Mouse (Mus musculus) limb, embryonic 11.5 days (tissue): ENCODE data around the gene Otof. TPM values are rescaled to one million over a fixed set of nuclear protein-coding genes. Genes with fewer than 3 reads are reported as not detected.

ENCODE experiments used
- ATAC-seq: fragments of 200-750 bp; cut with Nextera tagmentation; 2 replicates; pipeline ENCODE4 v1.8.0; 2017; ENCODE audit warnings: low read depth; ENCODE audit not compliant: insufficient number of reproducible peaks, low FRiP score, low TSS enrichment
- DNase-seq: peaks from one replicate; pipeline ENCODE4 v3.0.0-alpha.2; 2015; ENCODE audit warnings: low spot score
- H3K27ac ChIP-seq: fragments of 300-500 bp; sonication (generic); replicated peaks from 2 replicates; pipeline ENCODE4 v1.5.1; 2014; ENCODE audit warnings: low read depth, mild to moderate bottlenecking, low read length
- H3K27me3 ChIP-seq: fragments of 300-500 bp; sonication (generic); 2 replicates; pipeline ENCODE4 v1.6.1; 2014; ENCODE audit warnings: mild to moderate bottlenecking, low read length, mixed read lengths; ENCODE audit not compliant: control insufficient read depth, insufficient read depth
- H3K36me3 ChIP-seq: fragments of 300-500 bp; sonication (generic); 2 replicates; pipeline ENCODE4 v1.6.1; 2014; ENCODE audit warnings: mild to moderate bottlenecking, low read length, moderate library complexity, mixed read lengths; ENCODE audit not compliant: control insufficient read depth, insufficient read depth
- H3K4me1 ChIP-seq: fragments of 300-500 bp; sonication (generic); 2 replicates; pipeline ENCODE4 v1.6.1; 2014; ENCODE audit warnings: low read length, mixed read lengths; ENCODE audit not compliant: control insufficient read depth, insufficient read depth
- H3K4me2 ChIP-seq: fragments of 300-500 bp; sonication (generic); 2 replicates; pipeline ENCODE4 v1.6.1; 2014; ENCODE audit warnings: low read depth, mild to moderate bottlenecking, moderate library complexity; ENCODE audit not compliant: severe bottlenecking
- H3K4me3 ChIP-seq: fragments of 300-500 bp; sonication (generic); 2 replicates; pipeline ENCODE4 v1.5.1; 2014; ENCODE audit warnings: low read depth, low read length
- H3K9ac ChIP-seq: fragments of 300-500 bp; sonication (generic); 2 replicates; pipeline ENCODE4 v1.6.1; 2014; ENCODE audit warnings: mild to moderate bottlenecking, low read length
- H3K9me3 ChIP-seq: fragments of 300-500 bp; sonication (generic); 2 replicates; pipeline ENCODE4 v1.6.1; 2016; ENCODE audit warnings: low read length; ENCODE audit not compliant: control insufficient read depth
- WGBS: fragments of 180-500 bp; shearing (Covaris S2); extraction: QIAGEN DNeasy Blood & Tissue Kit; methylation state at CpG from one replicate; pipeline ENCODE4 v1.1.7; 2014; 5-methylcytosine and 5-hydroxymethylcytosine counted together
- polyA plus RNA-seq: library from polyadenylated mRNA; unstranded; fragments of >200 nt; fragmentation: Nextera tagmentation; extraction: Ambion mirVana; gene quantifications from 2 replicates; pipeline ENCODE4 v1.2.1, GENCODE M21; 2014

The Otof gene
- polyA plus RNA-seq, 1 experiment from 2014 or later, result not detected

GRCm38 (mm10) chr5:30456056-30456455 lies 5.7 kb downstream of the Otof start:
- H3K9ac ChIP-seq, result no peak overlapping the region
- DNase-seq, result peak; percentile 31
- no peak overlapping the region for H3K4me2 ChIP-seq
- H3K27me3 ChIP-seq, result no peaks in the 10 kb centered on the region
- H3K36me3 ChIP-seq, result no peaks in the 10 kb centered on the region
- H3K27ac ChIP-seq, result no peak overlapping the region
- 62% methylated on average over 6 of the region's 6 CpGs for WGBS
- H3K9me3 ChIP-seq, result no peaks in the 10 kb centered on the region
- no peak overlapping the region for H3K4me3 ChIP-seq
- ATAC-seq, result no peak
- peaks cover 5% of the 10 kb centered on the region; the same call in 1 of the 2 replicates for H3K4me1 ChIP-seq

DNA sequence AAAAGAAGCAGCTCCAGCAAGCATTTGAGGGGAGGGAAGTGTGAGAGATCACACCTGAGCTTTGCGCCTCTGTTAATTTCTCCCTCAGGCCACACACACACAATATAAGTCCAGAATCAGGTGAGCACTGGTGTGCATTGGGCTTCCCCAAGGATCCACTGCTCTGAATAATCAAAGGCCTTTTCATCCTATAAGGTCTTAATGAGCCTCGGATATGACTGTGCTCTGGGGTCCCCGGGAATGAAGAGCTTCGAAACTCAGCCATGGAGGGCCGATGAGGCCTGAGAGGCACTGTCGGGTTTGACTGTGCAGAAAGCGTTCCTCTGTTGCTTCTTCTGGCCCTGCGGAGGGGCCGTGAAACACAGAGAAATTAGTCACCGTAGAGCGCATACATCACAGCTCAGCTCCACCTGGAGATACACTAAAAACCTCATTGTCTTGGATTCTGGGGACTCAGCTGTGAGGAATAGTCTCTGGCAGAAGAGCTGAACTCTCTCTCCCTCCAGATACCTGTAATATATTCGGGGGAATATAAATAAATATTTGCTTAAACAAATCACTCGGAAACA lies 17.3 kb downstream of the Otof start:
- Histone ChIP-seq H3K27me3 (no peaks in the 10 kb centered on the region), H3K4me1 (peaks cover 5% of the 10 kb centered on the region; the same call in 1 of the 2 replicates), H3K9me3 (no peaks in the 10 kb centered on the region), H3K27ac (no peak overlapping the region), H3K4me2 (no peak overlapping the region), H3K9ac (no peak overlapping the region), H3K36me3 (no peaks in the 10 kb centered on the region), H3K4me3 (no peak overlapping the region)
- WGBS, result 83% methylated on average over 13 of the region's 13 CpGs
- no peak for ATAC-seq
- DNase-seq, result no peak

DNA sequence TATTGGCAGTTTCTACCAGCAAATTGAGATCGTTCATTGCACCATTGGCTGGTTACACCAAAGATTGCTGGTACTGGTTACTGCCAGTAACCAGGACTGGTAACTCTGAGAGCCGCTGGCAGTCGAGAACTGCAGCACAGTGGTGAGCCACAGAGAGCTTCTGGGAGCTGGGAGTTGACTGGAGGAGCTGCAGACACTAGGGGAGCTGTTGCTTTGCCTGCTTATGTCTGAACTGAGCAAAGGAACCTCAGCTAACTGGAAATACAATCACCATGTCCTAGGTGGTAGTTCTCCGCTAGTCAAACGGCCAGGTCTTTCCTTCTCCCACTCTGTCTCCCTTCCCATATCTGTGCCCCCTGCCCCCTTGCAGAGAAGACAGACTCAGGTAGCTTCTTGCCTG lies 19.5 kb downstream of the Otof start:
- H3K4me3 ChIP-seq, result no peak overlapping the region
- H3K9ac ChIP-seq, result no peak overlapping the region
- DNase-seq (no peak), ATAC-seq (no peak)
- no peak overlapping the region for H3K4me2 ChIP-seq
- no peaks in the 10 kb centered on the region for H3K36me3 ChIP-seq
- no peak overlapping the region for H3K27ac ChIP-seq
- no peaks in the 10 kb centered on the region for H3K27me3 ChIP-seq
- peaks cover 5% of the 10 kb centered on the region; the same call in 1 of the 2 replicates for H3K4me1 ChIP-seq
- 62% methylated on average over 5 of the region's 5 CpGs for WGBS
- H3K9me3 ChIP-seq, result no peaks in the 10 kb centered on the region

DNA sequence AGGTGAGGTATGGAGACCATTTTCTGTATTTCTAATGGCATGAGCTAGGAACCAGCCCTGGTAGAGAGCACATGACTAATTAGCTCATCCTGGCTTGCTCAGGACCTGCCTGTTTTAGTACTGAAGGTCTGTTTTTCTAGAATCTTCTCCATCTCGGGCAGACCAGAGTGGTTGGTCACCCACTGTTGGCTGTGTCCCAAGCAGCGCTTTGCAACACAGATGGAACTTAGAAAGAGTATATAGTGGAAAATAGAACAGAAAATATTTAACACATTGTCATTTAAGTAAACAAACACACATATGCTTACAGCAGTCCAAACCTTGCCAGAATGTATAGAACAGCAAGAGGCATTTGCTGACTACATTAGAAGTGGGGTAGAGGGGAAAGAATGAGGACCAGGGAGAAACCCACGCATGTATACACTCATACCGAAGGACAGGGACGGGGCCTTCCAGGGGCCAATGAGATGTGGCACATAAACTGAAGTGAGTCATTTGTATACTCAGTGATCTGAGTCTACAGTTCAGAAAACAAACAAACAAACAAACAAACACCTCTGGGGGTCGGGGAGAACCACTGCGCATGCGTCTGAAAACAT lies 21.3 kb downstream of the Otof start:
- Histone ChIP-seq H3K4me1 (peaks cover 5% of the 10 kb centered on the region; the same call in 1 of the 2 replicates), H3K36me3 (no peaks in the 10 kb centered on the region), H3K4me2 (no peak overlapping the region), H3K9ac (no peak overlapping the region), H3K27me3 (no peaks in the 10 kb centered on the region), H3K27ac (no peak overlapping the region), H3K4me3 (no peak overlapping the region), H3K9me3 (no peaks in the 10 kb centered on the region)
- DNase-seq (no peak), ATAC-seq (no peak)
- 91% methylated on average over 8 of the region's 8 CpGs for WGBS

DNA sequence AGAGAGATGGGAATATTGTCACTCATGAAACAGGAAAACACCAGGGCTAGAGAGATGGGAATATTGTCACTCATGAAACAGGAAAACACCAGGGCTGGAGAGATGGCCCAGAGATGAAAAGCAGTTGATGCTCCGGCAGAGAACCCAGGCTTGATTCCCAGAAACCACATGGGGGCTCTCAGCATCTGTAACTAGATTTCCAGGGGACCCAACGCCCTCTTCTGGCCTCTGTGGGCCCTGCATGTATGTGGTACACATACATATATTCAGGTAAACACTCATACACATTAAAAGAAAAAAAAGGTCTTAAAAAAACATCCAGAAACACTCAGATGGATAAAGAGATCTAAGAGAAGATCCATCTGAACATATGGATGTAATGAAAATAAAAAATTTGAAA lies 22.8 kb downstream of the Otof start:
- no peaks in the 10 kb centered on the region for H3K9me3 ChIP-seq
- no peaks in the 10 kb centered on the region for H3K36me3 ChIP-seq
- peaks cover 2% of the 10 kb centered on the region; the same call in 1 of the 2 replicates for H3K4me1 ChIP-seq
- H3K27me3 ChIP-seq, result no peaks in the 10 kb centered on the region
- DNase-seq (no peak), ATAC-seq (no peak)
- no peak overlapping the region for H3K9ac ChIP-seq
- WGBS, result 44% methylated on average over 2 of the region's 2 CpGs
- H3K27ac ChIP-seq, result no peak overlapping the region
- H3K4me2 ChIP-seq, result no peak overlapping the region
- H3K4me3 ChIP-seq, result no peak overlapping the region

DNA sequence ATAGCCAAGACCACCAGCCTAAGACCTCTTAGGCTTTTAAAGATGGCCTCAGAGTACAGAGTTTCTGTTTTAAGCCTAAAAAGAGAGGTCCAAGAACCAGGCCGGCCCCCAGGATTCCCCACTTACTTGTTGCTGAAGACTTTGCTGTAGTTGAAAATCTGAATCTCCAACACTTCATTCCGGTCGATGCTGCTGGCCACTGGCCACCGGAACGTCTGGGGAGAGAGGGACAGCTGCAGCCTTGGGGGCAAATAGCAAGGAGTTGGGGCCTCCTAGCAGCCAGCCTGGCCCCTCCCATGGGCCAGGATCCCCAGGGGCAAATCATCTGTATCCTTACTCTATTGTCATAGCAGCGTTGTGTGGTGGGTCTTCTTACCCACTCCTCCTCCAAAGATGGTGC lies 34.3 kb downstream of the Otof start:
- Histone ChIP-seq H3K4me3 (no peak overlapping the region), H3K9ac (no peak overlapping the region), H3K9me3 (no peaks in the 10 kb centered on the region), H3K4me1 (no peaks in the 10 kb centered on the region), H3K4me2 (no peak overlapping the region), H3K27me3 (no peaks in the 10 kb centered on the region), H3K27ac (no peak overlapping the region), H3K36me3 (no peaks in the 10 kb centered on the region)
- no peak for ATAC-seq
- 85% methylated on average over 6 of the region's 6 CpGs for WGBS
- no peak for DNase-seq

DNA sequence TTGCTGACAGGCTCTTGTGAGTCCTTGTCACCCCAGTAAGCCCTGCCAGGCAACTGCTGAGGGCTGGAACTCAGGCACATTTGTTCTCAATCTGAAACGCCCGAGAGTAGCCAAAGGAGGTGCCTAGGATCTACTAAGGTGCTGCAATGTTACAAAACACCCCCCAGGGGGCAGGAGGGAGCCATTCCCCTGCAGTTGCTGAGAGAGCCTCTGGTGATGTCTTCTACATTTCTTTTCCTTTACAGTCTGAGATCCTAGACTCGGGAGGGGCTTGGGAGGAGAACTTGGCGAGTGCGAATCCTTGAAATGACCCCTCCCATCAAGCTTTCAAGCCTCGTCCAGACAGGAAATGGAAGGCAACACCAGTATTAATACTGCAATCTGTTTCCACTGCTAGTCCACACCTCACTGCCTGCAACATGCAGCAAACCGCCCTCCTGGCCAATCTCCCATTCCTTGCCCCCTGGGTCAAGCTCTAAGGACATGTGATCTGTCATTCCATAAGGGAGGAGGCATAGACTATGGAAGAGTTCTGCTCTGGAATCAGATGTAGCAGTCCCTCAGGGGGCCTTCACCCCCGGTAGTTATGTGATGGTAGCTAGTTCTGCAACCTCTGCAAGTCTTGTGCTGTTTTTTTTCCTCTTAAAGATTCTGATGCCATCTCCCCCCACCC lies 38.0 kb downstream of the Otof start:
- no peaks in the 10 kb centered on the region for H3K4me1 ChIP-seq
- no peaks in the 10 kb centered on the region for H3K27me3 ChIP-seq
- H3K36me3 ChIP-seq, result no peaks in the 10 kb centered on the region
- WGBS, result 27% methylated on average over 8 of the region's 8 CpGs
- no peak overlapping the region for H3K4me3 ChIP-seq
- DNase-seq (peak; percentile 78), ATAC-seq (no peak)
- H3K27ac ChIP-seq, result no peak overlapping the region
- no peak overlapping the region for H3K4me2 ChIP-seq
- H3K9ac ChIP-seq, result no peak overlapping the region
- no peaks in the 10 kb centered on the region for H3K9me3 ChIP-seq

GRCm38 (mm10) chr5:30423121-30423520 lies 38.6 kb downstream of the Otof start:
- H3K4me1 ChIP-seq, result no peaks in the 10 kb centered on the region
- H3K9me3 ChIP-seq, result no peaks in the 10 kb centered on the region
- H3K27ac ChIP-seq, result no peak overlapping the region
- DNase-seq, result no peak
- WGBS, result 82% methylated on average over 4 of the region's 4 CpGs
- ATAC-seq, result no peak
- no peak overlapping the region for H3K4me2 ChIP-seq
- H3K36me3 ChIP-seq, result no peaks in the 10 kb centered on the region
- H3K9ac ChIP-seq, result no peak overlapping the region
- no peak overlapping the region for H3K4me3 ChIP-seq
- no peaks in the 10 kb centered on the region for H3K27me3 ChIP-seq
